Mouse (Mus musculus) C2C12 (cell line): ENCODE measurements around the gene Dach1. TPM values are rescaled to one million over a fixed set of nuclear protein-coding genes. Genes with fewer than 3 reads are reported as not detected.

Experiments used
- H3K27me3 ChIP-seq: one replicate; pipeline ENCODE4 v1.6.1; 2011; ENCODE audit not compliant: control insufficient read depth, insufficient read depth, insufficient read length
- H3K36me3 ChIP-seq: one replicate; pipeline ENCODE4 v1.6.1; 2011; ENCODE audit not compliant: control insufficient read depth, insufficient read depth
- H3K4me3 ChIP-seq: one replicate; pipeline ENCODE4 v1.5.1; 2011; ENCODE audit warnings: mild to moderate bottlenecking, control low read depth; ENCODE audit not compliant: poor library complexity, insufficient read depth, severe bottlenecking
- H3K79me2 ChIP-seq: one replicate; pipeline ENCODE4 v1.6.1; 2011; ENCODE audit not compliant: control insufficient read depth, insufficient read depth
- H3K79me3 ChIP-seq: one replicate; pipeline ENCODE4 v1.6.1; 2011; ENCODE audit warnings: low read depth, control low read depth
- H3ac ChIP-seq: one replicate; pipeline ENCODE3; 2011; ENCODE audit warnings: low read depth; ENCODE audit not compliant: control insufficient read depth, insufficient read length
- CEBPB ChIP-seq: IDR thresholded peaks from one replicate; pipeline ENCODE4 v1.6.1; 2011; ENCODE audit warnings: low read depth, mild to moderate bottlenecking, control low read depth, moderate library complexity
- CTCF ChIP-seq: IDR thresholded peaks from one replicate; pipeline ENCODE4 v1.5.1; 2011; ENCODE audit not compliant: control insufficient read depth, insufficient read depth, insufficient read length
- FOSL1 ChIP-seq: IDR thresholded peaks from one replicate; pipeline ENCODE4 v1.8.0; 2011; ENCODE audit warnings: mild to moderate bottlenecking, low read length; ENCODE audit not compliant: poor library complexity, insufficient read depth, severe bottlenecking
- MAX ChIP-seq: IDR thresholded peaks from one replicate; pipeline ENCODE4 v1.6.1; 2011; ENCODE audit warnings: mild to moderate bottlenecking, control low read depth
- MYOD1 ChIP-seq: IDR thresholded peaks from one replicate; pipeline ENCODE4 v1.6.1; 2011; ENCODE audit warnings: low read depth; ENCODE audit not compliant: control insufficient read depth, insufficient read length
- MYOG ChIP-seq: IDR thresholded peaks from one replicate; pipeline ENCODE4 v1.6.1; 2011; ENCODE audit not compliant: control insufficient read depth, insufficient read length; ENCODE audit errors: extremely low read depth
- USF1 ChIP-seq: IDR thresholded peaks from one replicate; pipeline ENCODE4 v1.6.1; 2011; ENCODE audit warnings: low read depth, mild to moderate bottlenecking, control low read depth, moderate library complexity
- polyA plus RNA-seq: library from polyadenylated mRNA; unstranded; fragments of >200 nt; fragmentation: generic; extraction: Trizol; gene quantifications from one replicate; pipeline ENCODE4 v1.2.1, GENCODE M21; 2012; ENCODE audit warnings: missing spikeins

Gene Dach1
- polyA plus RNA-seq, 1 experiment, result not detected

GRCm38 (mm10) chr14:97857276-97857675 is 312.3 kb downstream of the Dach1 start:
- TF ChIP-seq MYOD1 (no peak), USF1 (no peak), FOSL1 (no peak), CTCF (no peak), MAX (no peak), MYOG (no peak), CEBPB (no peak)
- H3ac ChIP-seq, result no peak overlapping the region
- no peaks in the 10 kb centered on the region for H3K79me2 ChIP-seq
- H3K27me3 ChIP-seq, result no peaks in the 10 kb centered on the region
- no peak overlapping the region for H3K4me3 ChIP-seq
- no peaks in the 10 kb centered on the region for H3K36me3 ChIP-seq
- H3K79me3 ChIP-seq, result no peaks in the 10 kb centered on the region

GRCm38 (mm10) chr14:97855345-97855744 is 314.2 kb downstream of the Dach1 start:
- H3K4me3 ChIP-seq, result no peak overlapping the region
- TF ChIP-seq CTCF, result no peak
- TF ChIP-seq MAX, result no peak
- TF ChIP-seq MYOG, result no peak
- TF ChIP-seq CEBPB, result no peak
- no peak overlapping the region for H3ac ChIP-seq
- H3K36me3 ChIP-seq, result no peaks in the 10 kb centered on the region
- H3K79me2 ChIP-seq, result no peaks in the 10 kb centered on the region
- no peaks in the 10 kb centered on the region for H3K27me3 ChIP-seq
- H3K79me3 ChIP-seq, result no peaks in the 10 kb centered on the region

- Histone ChIP-seq H3K79me3 (no peaks in the 10 kb centered on the region), H3K36me3 (no peaks in the 10 kb centered on the region), H3K4me3 (no peak overlapping the region), H3K27me3 (no peaks in the 10 kb centered on the region), H3K79me2 (no peaks in the 10 kb centered on the region), H3ac (no peak overlapping the region)
- TF ChIP-seq MYOG, result no peak
- no peak for TF ChIP-seq CTCF
- TF ChIP-seq MAX, result no peak
- no peak for TF ChIP-seq MYOD1
- no peak for TF ChIP-seq USF1
- no peak for TF ChIP-seq FOSL1
- no peak for TF ChIP-seq CEBPB
Observed at GRCm38 (mm10) chr14:97850486-97850885, 319.1 kb downstream of the Dach1 start.

- Histone ChIP-seq H3K27me3 (no peaks in the 10 kb centered on the region), H3K79me2 (no peaks in the 10 kb centered on the region)
Observed at GRCm38 (mm10) chr14:97847641-97848040, 321.9 kb downstream of the Dach1 start.

GRCm38 (mm10) chr14:97839275-97839674 is 330.3 kb downstream of the Dach1 start:
- TF ChIP-seq CTCF (no peak), MYOD1 (no peak), MYOG (no peak), CEBPB (no peak), MAX (no peak), USF1 (no peak), FOSL1 (no peak)
- H3K79me3 ChIP-seq, result no peaks in the 10 kb centered on the region
- no peak overlapping the region for H3K4me3 ChIP-seq
- H3ac ChIP-seq, result no peak overlapping the region
- no peaks in the 10 kb centered on the region for H3K79me2 ChIP-seq
- H3K27me3 ChIP-seq, result no peaks in the 10 kb centered on the region
- no peaks in the 10 kb centered on the region for H3K36me3 ChIP-seq

More at GRCm38 (mm10) chr14:97847641-97848040, 321.9 kb downstream of the Dach1 start:
- no peaks in the 10 kb centered on the region for H3K79me3 ChIP-seq
- H3K4me3 ChIP-seq, result no peak overlapping the region
- H3K36me3 ChIP-seq, result no peaks in the 10 kb centered on the region
- no peak overlapping the region for H3ac ChIP-seq
- TF ChIP-seq MAX, result no peak
- TF ChIP-seq MYOG, result no peak
- TF ChIP-seq USF1, result no peak
- TF ChIP-seq CEBPB, result no peak
- TF ChIP-seq CTCF, result no peak
- TF ChIP-seq MYOD1, result no peak
- no peak for TF ChIP-seq FOSL1

- H3K4me3 ChIP-seq, result no peak overlapping the region
- no peaks in the 10 kb centered on the region for H3K27me3 ChIP-seq
- H3K79me3 ChIP-seq, result no peaks in the 10 kb centered on the region
- H3ac ChIP-seq, result no peak overlapping the region
- no peaks in the 10 kb centered on the region for H3K36me3 ChIP-seq
- no peaks in the 10 kb centered on the region for H3K79me2 ChIP-seq
- TF ChIP-seq CEBPB (no peak), MAX (no peak), MYOG (no peak), FOSL1 (no peak), CTCF (no peak), USF1 (no peak), MYOD1 (no peak)
Observed at GRCm38 (mm10) chr14:97829865-97830264, 339.7 kb downstream of the Dach1 start.
